Mouse (Mus musculus) hindbrain, embryonic 11.5 days (tissue): ENCODE measurements around the gene Timp4. TPM values are rescaled to one million over a fixed set of nuclear protein-coding genes. Genes with fewer than 3 reads are reported as not detected.
"Not testable (repeated sequence)": the region's sequence is repeated elsewhere in the genome, so short reads cannot be mapped to it uniquely, and the experiment has no call there.

Experiments used
- ATAC-seq: fragments of 200-750 bp; cut with Nextera tagmentation; 2 replicates; pipeline ENCODE4 v1.8.0; 2017; ENCODE audit warnings: mild to moderate bottlenecking, moderate TSS enrichment, moderate library complexity; ENCODE audit not compliant: low FRiP score
- DNase-seq: peaks from one replicate; pipeline ENCODE4 v3.0.0-alpha.2; 2015; ENCODE audit warnings: low spot score
- H3K27ac ChIP-seq: fragments of 300-500 bp; sonication (generic); 2 replicates; pipeline ENCODE4 v1.5.1; 2014; ENCODE audit warnings: mild to moderate bottlenecking, low read depth, low read length
- H3K27me3 ChIP-seq: fragments of 300-500 bp; sonication (generic); 2 replicates; pipeline ENCODE4 v1.6.1; 2014; ENCODE audit warnings: mild to moderate bottlenecking, low read length, moderate library complexity, mixed read lengths; ENCODE audit not compliant: control insufficient read depth, insufficient read depth
- H3K36me3 ChIP-seq: fragments of 300-500 bp; sonication (generic); 2 replicates; pipeline ENCODE4 v1.6.1; 2014; ENCODE audit warnings: mild to moderate bottlenecking, low read length, moderate library complexity, mixed read lengths; ENCODE audit not compliant: control insufficient read depth, insufficient read depth
- H3K4me1 ChIP-seq: fragments of 300-500 bp; sonication (generic); replicated peaks from 2 replicates; pipeline ENCODE4 v1.6.1; 2014; ENCODE audit warnings: low read length, mixed read lengths; ENCODE audit not compliant: control insufficient read depth, insufficient read depth
- H3K4me2 ChIP-seq: fragments of 300-500 bp; sonication (generic); replicated peaks from 2 replicates; pipeline ENCODE4 v1.6.1; 2014; ENCODE audit warnings: mild to moderate bottlenecking, low read depth, low read length
- H3K4me3 ChIP-seq: fragments of 300-500 bp; sonication (generic); 2 replicates; pipeline ENCODE4 v1.5.1; 2014; ENCODE audit warnings: low read depth, low read length
- H3K9ac ChIP-seq: fragments of 300-500 bp; sonication (generic); 2 replicates; pipeline ENCODE4 v1.6.1; 2014; ENCODE audit warnings: low read depth, low read length
- H3K9me3 ChIP-seq: fragments of 300-500 bp; sonication (generic); 2 replicates; pipeline ENCODE4 v1.6.1; 2016; ENCODE audit warnings: low read length; ENCODE audit not compliant: control insufficient read depth
- WGBS: fragments of 180-500 bp; shearing (Covaris S2); extraction: QIAGEN DNeasy Blood & Tissue Kit; methylation state at CpG from one replicate; pipeline ENCODE4 v1.1.7; 2014; 5-methylcytosine and 5-hydroxymethylcytosine counted together
- polyA plus RNA-seq: library from polyadenylated mRNA; unstranded; fragments of >200 nt; fragmentation: Nextera tagmentation; extraction: Ambion mirVana; gene quantifications from 2 replicates; pipeline ENCODE4 v1.2.1, GENCODE M21; 2014

Gene Timp4
- polyA plus RNA-seq, 1 experiment from 2014 or later: 0.57 TPM

GRCm38 (mm10) chr6:115241131-115241699 lies 10.8 kb downstream of the Timp4 start:
- no peaks in the 10 kb centered on the region for H3K9me3 ChIP-seq
- H3K4me1 ChIP-seq: no peaks in the 10 kb centered on the region
- no peak overlapping the region for H3K4me3 ChIP-seq
- H3K27me3 ChIP-seq: no peaks in the 10 kb centered on the region
- H3K9ac ChIP-seq: no peak overlapping the region
- H3K36me3 ChIP-seq: no peaks in the 10 kb centered on the region
- 84% methylated on average over 3 of the region's 3 CpGs for WGBS
- no peak overlapping the region for H3K4me2 ChIP-seq
- DNase-seq (no peak), ATAC-seq (no peak)
- H3K27ac ChIP-seq: no peak overlapping the region

GRCm38 (mm10) chr6:115240431-115240830 lies 11.6 kb downstream of the Timp4 start:
- H3K4me2 ChIP-seq, H3K9me3 ChIP-seq, H3K36me3 ChIP-seq, H3K4me3 ChIP-seq, H3K4me1 ChIP-seq, H3K9ac ChIP-seq, H3K27me3 ChIP-seq, DNase-seq, ATAC-seq, H3K27ac ChIP-seq: not testable (repeated sequence)
- WGBS: 64% methylated on average over 2 of the region's 2 CpGs

GRCm38 (mm10) chr6:115239335-115239734 lies 12.7 kb downstream of the Timp4 start:
- 74% methylated on average over 7 of the region's 7 CpGs for WGBS

GRCm38 (mm10) chr6:115238031-115239027 lies 13.7 kb downstream of the Timp4 start:
- Histone ChIP-seq H3K36me3 (no peaks in the 10 kb centered on the region), H3K9me3 (no peaks in the 10 kb centered on the region), H3K9ac (no peak overlapping the region), H3K27ac (no peak overlapping the region), H3K27me3 (no peaks in the 10 kb centered on the region), H3K4me3 (no peak overlapping the region), H3K4me2 (no peak overlapping the region), H3K4me1 (no peaks in the 10 kb centered on the region)
- WGBS: 86% methylated on average over 9 of the region's 9 CpGs
- ATAC-seq: no peak
- DNase-seq: no peak

More at GRCm38 (mm10) chr6:115239335-115239734, 12.7 kb downstream of the Timp4 start:
- H3K4me1 ChIP-seq: no peaks in the 10 kb centered on the region
- no peak overlapping the region for H3K4me3 ChIP-seq
- H3K9ac ChIP-seq: no peak overlapping the region
- H3K27ac ChIP-seq: no peak overlapping the region
- DNase-seq (no peak), ATAC-seq (no peak)
- H3K27me3 ChIP-seq: no peaks in the 10 kb centered on the region
- H3K9me3 ChIP-seq: no peaks in the 10 kb centered on the region
- no peak overlapping the region for H3K4me2 ChIP-seq
- H3K36me3 ChIP-seq: no peaks in the 10 kb centered on the region

GRCm38 (mm10) chr6:115232562-115232961 lies 19.4 kb downstream of the Timp4 start:
- Histone ChIP-seq H3K27me3 (no peaks in the 10 kb centered on the region), H3K9me3 (no peaks in the 10 kb centered on the region), H3K27ac (no peak overlapping the region), H3K4me2 (no peak overlapping the region), H3K4me1 (no peaks in the 10 kb centered on the region), H3K9ac (no peak overlapping the region), H3K4me3 (no peak overlapping the region), H3K36me3 (no peaks in the 10 kb centered on the region)
- no peak for ATAC-seq
- no peak for DNase-seq
- WGBS: 88% methylated on average over 1 of the region's 1 CpGs

GRCm38 (mm10) chr6:115231836-115232235 lies 20.2 kb downstream of the Timp4 start:
- Histone ChIP-seq H3K9me3 (no peaks in the 10 kb centered on the region), H3K27me3 (no peaks in the 10 kb centered on the region), H3K27ac (no peak overlapping the region), H3K36me3 (no peaks in the 10 kb centered on the region), H3K4me3 (no peak overlapping the region), H3K4me1 (no peaks in the 10 kb centered on the region), H3K4me2 (no peak overlapping the region), H3K9ac (no peak overlapping the region)
- WGBS: 83% methylated on average over 4 of the region's 4 CpGs
- no peak for ATAC-seq
- no peak for DNase-seq

GRCm38 (mm10) chr6:115230557-115230956 lies 21.4 kb downstream of the Timp4 start:
- no peaks in the 10 kb centered on the region for H3K9me3 ChIP-seq
- 92% methylated on average over 3 of the region's 3 CpGs for WGBS
- no peak for ATAC-seq
- H3K4me1 ChIP-seq: no peaks in the 10 kb centered on the region
- no peak overlapping the region for H3K9ac ChIP-seq
- no peak for DNase-seq
- no peak overlapping the region for H3K4me2 ChIP-seq
- H3K27ac ChIP-seq: no peak overlapping the region
- no peak overlapping the region for H3K4me3 ChIP-seq
- no peaks in the 10 kb centered on the region for H3K36me3 ChIP-seq
- no peaks in the 10 kb centered on the region for H3K27me3 ChIP-seq

- 5% methylated on average over 2 of the region's 2 CpGs for WGBS
- ATAC-seq (no peak), DNase-seq (peak; percentile 85)
- Histone ChIP-seq H3K4me1 (no peaks in the 10 kb centered on the region), H3K9ac (no peak overlapping the region), H3K4me3 (no peak overlapping the region), H3K4me2 (no peak overlapping the region), H3K36me3 (no peaks in the 10 kb centered on the region), H3K27me3 (no peaks in the 10 kb centered on the region), H3K27ac (no peak overlapping the region), H3K9me3 (no peaks in the 10 kb centered on the region)
These were observed 24.5 kb downstream of the Timp4 start for GRCm38 (mm10) chr6:115227529-115227928.

- H3K27me3 ChIP-seq: no peaks in the 10 kb centered on the region
- 80% methylated on average over 4 of the region's 4 CpGs for WGBS
- H3K9ac ChIP-seq: no peak within 1 kb of the TSS
- no peak for ATAC-seq
- H3K9me3 ChIP-seq: no peaks in the 10 kb centered on the region
- DNase-seq: no peak
- no peaks in the 10 kb centered on the region for H3K36me3 ChIP-seq
- H3K27ac ChIP-seq: no peak within 1 kb of the TSS
- no peak within 1 kb of the TSS for H3K4me2 ChIP-seq
- H3K4me1 ChIP-seq: no peaks in the 10 kb centered on the region
- H3K4me3 ChIP-seq: no peak within 1 kb of the TSS
These were observed 25.0 kb downstream of the Timp4 start, which contains the start of gene Gm17482 for GRCm38 (mm10) chr6:115227043-115227442. Gene Gm17482, plus strand, starts transcription at chr6:115227343.
